Mouse (Mus musculus) common myeloid progenitor, adult 5-6 weeks (primary cell): ENCODE results near the gene Il3. TPM values are rescaled to one million over a fixed set of nuclear protein-coding genes. Genes with fewer than 3 reads are reported as not detected.
A peak's percentile ranks its signal among the peaks of the same experiment; 100 is the strongest.

Experiments used
- ATAC-seq: replicated peaks from 2 replicates; pipeline ENCODE4 v1.8.0; 2016; ENCODE audit warnings: low read depth, mild to moderate bottlenecking, moderate TSS enrichment, inconsistent platforms; ENCODE audit not compliant: poor library complexity, severe bottlenecking
- total RNA-seq: library from RNA; stranded (forward); fragments of 200-1000, 187-1606 nt; gene quantifications from 2 replicates; pipeline ENCODE4 v1.2.3, GENCODE M21; 2017

The Il3 gene
- total RNA-seq, 1 experiment from 2014 or later: not detected

DNA sequence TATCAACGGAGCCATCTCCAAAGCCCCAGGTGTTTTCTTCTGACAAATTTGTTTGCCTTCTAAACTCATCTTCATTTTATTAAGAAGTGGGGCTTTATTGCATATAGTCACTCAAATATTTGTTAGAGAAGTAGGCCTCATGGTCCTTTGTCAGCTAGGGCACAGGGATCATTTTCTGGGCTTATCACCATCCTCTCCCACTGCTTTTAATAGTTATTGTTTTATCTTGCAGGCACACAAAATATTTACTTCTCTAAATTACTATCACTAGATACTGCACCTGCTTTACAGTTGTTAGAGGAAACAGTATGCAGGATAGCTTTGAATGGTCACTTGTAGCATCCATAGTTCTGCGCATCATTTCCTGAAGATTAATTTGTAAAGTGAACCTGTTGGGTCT lies 25.1 kb upstream of the Il3 start:
- no peak for ATAC-seq

DNA sequence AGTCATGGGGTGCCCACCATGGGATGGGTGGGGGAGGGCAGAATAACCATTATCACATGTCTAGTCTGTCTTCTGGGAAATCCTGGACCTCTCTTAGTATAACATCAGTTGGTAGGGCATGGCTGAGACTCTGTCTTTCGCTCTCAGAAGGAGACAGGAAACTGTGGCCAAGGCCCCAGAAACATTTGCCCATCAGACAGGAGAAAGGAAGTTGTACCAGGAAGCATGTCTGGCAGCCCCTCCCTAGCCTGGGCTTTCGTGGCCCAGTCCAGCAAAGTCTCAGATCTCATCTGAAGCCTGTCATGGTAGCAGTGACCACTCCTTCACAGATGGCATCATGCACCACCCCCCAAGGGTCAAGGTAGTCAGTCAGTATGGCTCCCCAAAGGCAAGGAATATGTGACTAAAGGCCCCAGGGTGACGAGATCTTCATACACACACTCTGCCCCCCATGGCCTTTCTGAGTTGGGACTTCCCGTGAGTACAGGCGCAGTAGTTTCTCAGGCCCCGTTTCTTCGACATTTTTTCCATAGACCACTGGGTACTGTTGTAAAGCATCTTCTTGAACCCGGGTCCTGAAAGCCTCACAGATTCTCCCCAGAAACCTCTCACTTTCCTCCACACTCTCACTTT lies 20.9 kb upstream of the Il3 start:
- ATAC-seq: peak; percentile 22; the same call in 1 of the 2 replicates

- peak; percentile 29; the same call in 1 of the 2 replicates for ATAC-seq
These were observed 4.4 kb upstream of the Il3 start for GRCm38 (mm10) chr11:54271437-54271949.

DNA sequence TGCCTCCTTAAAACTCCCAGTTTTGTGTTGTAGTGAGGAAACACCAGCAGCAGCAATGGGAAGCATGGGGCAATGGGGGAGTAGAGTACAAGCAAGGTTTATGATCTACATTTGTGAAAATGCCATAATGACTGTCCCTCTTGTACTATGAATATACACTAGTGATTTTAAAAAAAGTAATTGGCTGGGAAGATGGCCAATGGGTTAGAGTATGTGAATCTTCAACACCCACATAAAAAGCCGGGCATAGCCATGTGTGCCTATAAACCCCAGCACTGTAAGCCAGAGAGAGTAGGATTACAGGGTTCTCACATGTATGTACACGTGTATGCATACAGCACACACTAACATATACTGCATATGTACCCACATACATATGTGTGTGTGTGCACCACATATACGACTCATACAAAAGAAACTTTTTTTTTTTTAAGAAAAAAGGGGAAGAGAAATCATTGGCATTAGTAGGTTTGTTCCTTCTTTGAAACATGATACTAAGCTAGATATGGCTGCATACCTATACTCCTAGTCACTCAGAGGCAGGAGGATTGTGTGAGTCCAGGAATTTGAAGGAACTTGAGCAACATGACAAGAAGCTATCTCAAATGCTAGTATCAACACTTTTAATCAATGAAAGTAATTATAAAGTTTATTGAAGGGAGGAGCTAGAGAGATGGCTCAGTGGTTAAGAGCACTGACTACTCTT lies 2.3 kb upstream of the Il3 start:
- ATAC-seq: no peak

- ATAC-seq: peak; percentile 68; the same call in 1 of the 2 replicates
These were observed 2.5 kb downstream of the Il3 start for GRCm38 (mm10) chr11:54264542-54264941.

- ATAC-seq: 0 out of 2 replicates have a peak, but pooled peaks have one; percentile 22
These were observed 3.6 kb downstream of the Il3 start for GRCm38 (mm10) chr11:54263405-54264031.

DNA sequence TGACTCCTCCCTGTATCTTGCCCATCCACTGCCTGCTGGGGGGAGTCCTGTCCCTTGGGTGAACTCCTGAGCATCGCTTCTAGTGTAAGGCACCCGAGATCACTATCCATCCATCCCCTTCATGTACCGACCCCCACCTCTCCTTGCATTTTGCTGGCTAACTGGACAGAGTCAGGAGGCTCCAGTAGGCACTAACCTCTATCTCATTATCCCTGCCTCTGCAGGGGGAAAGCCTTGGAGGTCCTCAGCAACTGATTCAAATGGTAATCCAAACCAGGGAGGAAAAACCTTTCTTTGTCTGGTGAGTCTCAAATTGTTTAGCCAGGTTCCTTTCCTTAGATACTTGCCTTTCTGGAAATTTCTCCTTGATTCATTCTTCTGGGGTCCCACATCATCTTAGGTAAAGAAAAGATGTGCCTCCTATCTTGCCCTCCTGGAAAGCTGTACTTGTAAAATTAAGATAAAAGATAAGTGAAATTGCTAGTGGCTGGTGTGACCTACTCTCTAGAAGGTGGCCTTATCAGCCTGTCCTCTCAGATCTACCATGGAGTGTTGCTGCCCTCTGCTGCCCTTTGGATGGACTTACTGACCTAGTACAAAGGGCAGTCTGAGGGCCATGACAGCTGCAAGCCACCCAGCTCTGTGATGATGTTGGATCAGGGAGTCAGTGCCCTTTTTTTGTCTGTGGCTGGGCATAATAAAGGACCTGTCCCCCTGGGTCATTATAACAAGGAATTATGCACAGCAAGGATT lies 10.3 kb downstream of the Il3 start:
- ATAC-seq: peak; percentile 95

DNA sequence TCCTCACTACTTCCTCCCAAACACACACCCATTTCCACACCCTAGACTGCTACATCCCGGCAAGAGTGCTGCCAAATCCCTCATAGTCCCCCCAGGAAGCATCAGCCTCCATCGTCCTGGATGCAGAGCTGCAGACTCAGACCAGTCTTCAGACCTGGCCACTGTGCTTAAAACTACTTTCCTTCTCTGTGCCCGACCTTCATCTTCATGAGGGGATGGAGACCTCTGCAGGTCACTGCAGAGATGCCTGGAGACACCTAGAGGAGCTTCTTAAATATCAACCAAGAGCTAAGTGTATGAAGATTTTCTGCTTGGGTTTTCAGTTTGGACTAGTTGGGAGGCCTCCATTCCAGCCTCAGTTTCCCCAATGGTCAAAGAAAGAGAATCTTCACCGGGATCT lies 13.0 kb downstream of the Il3 start:
- ATAC-seq: peak; percentile 50; the same call in 1 of the 2 replicates

GRCm38 (mm10) chr11:54250575-54250974 lies 16.5 kb downstream of the Il3 start:
- ATAC-seq: no peak

DNA sequence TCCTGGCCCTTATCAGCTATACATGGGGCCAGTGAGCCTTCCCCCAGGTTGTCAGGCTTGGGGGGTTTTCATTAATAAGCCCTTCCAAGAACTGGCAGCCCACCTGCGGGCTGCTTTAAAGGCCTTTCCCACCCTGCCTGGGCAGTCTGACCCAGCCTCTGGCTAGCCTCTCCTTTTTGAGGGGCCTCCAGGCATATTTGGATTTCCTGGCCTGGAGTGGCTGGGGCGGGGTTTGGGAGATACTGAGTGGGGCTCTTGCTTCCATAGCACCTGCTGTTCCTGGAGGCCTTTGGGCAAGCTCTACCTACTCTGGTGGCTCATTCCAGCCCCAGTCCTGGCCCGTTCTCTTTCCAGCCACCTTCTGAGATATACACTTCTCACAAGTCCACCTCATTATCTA lies 17.3 kb downstream of the Il3 start:
- no peak for ATAC-seq

DNA sequence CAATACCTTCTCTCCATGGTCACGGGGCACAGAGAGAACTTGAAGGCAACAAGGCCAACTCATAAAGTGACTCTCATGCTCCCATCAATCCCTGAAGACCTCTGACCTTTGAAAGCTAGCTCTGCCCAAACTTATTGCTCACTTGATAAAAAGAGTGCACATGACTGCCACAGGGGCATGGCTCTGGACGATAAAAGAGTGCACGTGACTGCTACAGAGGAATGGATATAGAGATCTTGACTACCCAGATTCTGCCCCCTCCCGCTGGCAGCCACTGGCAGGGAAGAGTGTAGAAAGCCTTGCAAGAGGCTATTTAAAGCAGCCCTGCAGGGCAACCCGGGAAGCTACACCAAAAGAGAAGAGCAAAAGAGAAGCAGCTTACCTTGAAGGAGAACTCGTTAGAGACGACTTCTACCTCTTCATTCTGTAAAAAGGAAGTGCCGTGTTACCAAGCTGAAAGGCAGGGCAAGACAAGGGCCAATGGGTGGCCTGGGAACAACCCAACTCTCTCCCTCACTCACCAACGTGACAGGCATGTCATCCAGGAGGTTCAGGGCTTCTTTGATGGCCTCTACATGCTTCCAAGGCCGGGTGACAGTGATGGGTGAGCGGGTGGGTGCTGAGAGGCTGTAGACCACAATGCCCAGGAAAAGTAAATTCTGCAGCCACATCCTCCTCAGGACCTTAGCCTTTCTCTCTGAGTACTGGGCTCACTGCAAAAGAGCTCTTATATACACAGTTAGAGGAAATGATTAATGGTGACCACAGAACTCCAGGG lies 17.9 kb downstream of the Il3 start, which contains the start of gene Csf2:
Gene Csf2, minus strand, starts transcription at position 728 of the 778 bp plus-strand sequence.
- peak; percentile 46 for ATAC-seq

GRCm38 (mm10) chr11:54247251-54247950 lies 19.7 kb downstream of the Il3 start:
- no peak for ATAC-seq

- ATAC-seq: no peak
These were observed 22.6 kb downstream of the Il3 start for GRCm38 (mm10) chr11:54244465-54244864.

DNA sequence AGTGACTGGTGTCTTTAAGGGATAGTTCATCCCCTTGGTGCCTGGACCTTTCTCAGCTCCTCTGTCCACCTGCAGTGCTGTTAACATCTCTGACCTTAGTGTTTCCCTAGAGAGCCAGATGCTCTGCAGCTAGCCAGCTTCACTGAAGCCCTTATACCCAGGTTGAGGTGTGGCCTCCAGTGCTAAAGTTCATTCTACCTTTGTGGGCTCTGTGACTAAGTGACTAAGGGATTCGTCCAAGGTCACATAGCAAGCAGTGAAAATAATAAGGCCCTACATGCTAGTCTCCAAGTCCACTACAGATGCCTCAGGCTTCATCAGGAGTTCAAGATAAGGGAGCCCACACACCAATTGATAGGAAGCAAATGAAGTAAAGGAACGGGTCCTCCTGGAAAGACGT lies 24.6 kb downstream of the Il3 start:
- no peak for ATAC-seq

- peak; percentile 77 for ATAC-seq
These were observed 30.1 kb downstream of the Il3 start for GRCm38 (mm10) chr11:54236939-54237338.

- no peak for ATAC-seq
These were observed 39.6 kb downstream of the Il3 start for GRCm38 (mm10) chr11:54227478-54227877.

GRCm38 (mm10) chr11:54224475-54224986 lies 42.5 kb downstream of the Il3 start:
- ATAC-seq: no peak

- ATAC-seq: peak; percentile 23; the same call in 1 of the 2 replicates
These were observed 43.2 kb downstream of the Il3 start for GRCm38 (mm10) chr11:54223637-54224474.
